Mouse (Mus musculus) ovary, postnatal 14 days (tissue): ENCODE data around the gene Surf1.
A peak's percentile ranks its signal among the peaks of the same experiment; 100 is the strongest.

ENCODE experiments used
- DNase-seq: peaks from one replicate; pipeline ENCODE4 v3.0.0; 2022; ENCODE audit warnings: low spot score

Surf1 gene

GRCm38 (mm10) chr2:26927745-26928476 lies 11.6 kb upstream of the Surf1 start:
- no peak for DNase-seq

GRCm38 (mm10) chr2:26921784-26922183 lies 5.5 kb upstream of the Surf1 start:
- DNase-seq = no peak

GRCm38 (mm10) chr2:26920190-26920855 lies 4.0 kb upstream of the Surf1 start:
- DNase-seq = no peak

GRCm38 (mm10) chr2:26919684-26920083 lies 3.4 kb upstream of the Surf1 start:
- DNase-seq = no peak

- no peak for DNase-seq
Measured at GRCm38 (mm10) chr2:26916738-26917137, 408 bp upstream of the Surf1 start.

- DNase-seq = no peak
Measured at GRCm38 (mm10) chr2:26914148-26914941, 2.0 kb downstream of the Surf1 start.

- no peak for DNase-seq
Measured at GRCm38 (mm10) chr2:26913416-26914147, 2.7 kb downstream of the Surf1 start.

GRCm38 (mm10) chr2:26912253-26912770 lies 4.0 kb downstream of the Surf1 start:
- no peak for DNase-seq

- peak; percentile 53 for DNase-seq
Measured at GRCm38 (mm10) chr2:26910994-26911765, 5.2 kb downstream of the Surf1 start.

GRCm38 (mm10) chr2:26910124-26910993 lies 6.0 kb downstream of the Surf1 start, which contains the start of the genes Med22 and Rpl7a:
TSS of gene Med22 (minus strand) at chr2:26910677.
TSS of gene Rpl7a (plus strand) at chr2:26910764.
- peak; percentile 99 for DNase-seq

- DNase-seq = no peak
Measured at GRCm38 (mm10) chr2:26909387-26909784, 6.9 kb downstream of the Surf1 start.

- DNase-seq = no peak
Measured at GRCm38 (mm10) chr2:26908710-26909386, 7.5 kb downstream of the Surf1 start.

- DNase-seq = no peak
Measured at GRCm38 (mm10) chr2:26907109-26907508, 9.2 kb downstream of the Surf1 start.

- DNase-seq = no peak
Measured at GRCm38 (mm10) chr2:26906431-26906830, 9.9 kb downstream of the Surf1 start.

- no peak for DNase-seq
Measured at GRCm38 (mm10) chr2:26905936-26906335, 10.4 kb downstream of the Surf1 start.

- no peak for DNase-seq
Measured at GRCm38 (mm10) chr2:26903311-26903710, 13.0 kb downstream of the Surf1 start.

- peak; percentile 84 for DNase-seq
Measured at GRCm38 (mm10) chr2:26902467-26903220, 13.7 kb downstream of the Surf1 start, which contains the start of gene Surf6. TSS of gene Surf6 (minus strand) at chr2:26902879.

- no peak for DNase-seq
Measured at GRCm38 (mm10) chr2:26901834-26902400, 14.4 kb downstream of the Surf1 start.
